Mouse (Mus musculus): ENCODE data around the gene Slc25a44.

GRCm38 (mm10) chr3:88455588-88456264 is 30.8 kb upstream of the Slc25a44 start:
- TF ChIP-seq CHD2 (IDR thresholded peaks at IDR 0.05; ENCODE audit: low read depth, low read length) = no peak
- no peak for TF ChIP-seq ZC3H11A (IDR thresholded peaks at IDR 0.05; ENCODE audit: borderline replicate concordance, low read depth, low read length)

Measured in ES-E14 (cell line).